Mouse (Mus musculus): Measurements from ENCODE around the gene Cstf3.

- TF ChIP-seq CTCF (IDR thresholded peaks at IDR 0.05; ENCODE audit: extremely low read depth, insufficient read depth, insufficient read length, insufficient replicate concordance) (no peak), POLR2A (IDR thresholded peaks at IDR 0.05; ENCODE audit: low read depth, low read length) (no peak)
Observed at GRCm38 (mm10) chr2:104692551-104692950, 102.2 kb downstream of the Cstf3 start.

Measured in spleen, adult 2 months (tissue).